Mouse (Mus musculus) cerebellum, adult 2 months (tissue): ENCODE measurements around the gene Asb11.

ENCODE experiments used
- CTCF ChIP-seq: fragments of 200-500 bp; IDR thresholded peaks from 2 replicates; pipeline ENCODE4 v1.5.1; 2011; ENCODE audit warnings: low read depth, mild to moderate bottlenecking, control low read depth, low read length, moderate library complexity, borderline replicate concordance; ENCODE audit not compliant: insufficient read depth
- POLR2A ChIP-seq: fragments of 200-500 bp; IDR thresholded peaks from 2 replicates; pipeline ENCODE4 v1.6.1; 2011; ENCODE audit warnings: low read length, control low read depth, borderline replicate concordance; ENCODE audit not compliant: insufficient read depth

GRCm38 (mm10) chrX:164419955-164420354, 16.8 kb upstream of the Asb11 start:
- TF ChIP-seq CTCF: no peak
- TF ChIP-seq POLR2A: no peak
